Mouse (Mus musculus): Measurements from ENCODE around the gene Asgr1.
"Not testable (repeated sequence)": the region's sequence is repeated elsewhere in the genome, so short reads cannot be mapped to it uniquely, and the experiment has no call there.

Asgr1 gene

GRCm38 (mm10) chr11:70068245-70068644, 14.4 kb downstream of the Asgr1 start:
- no peak for DNase-seq (ENCODE audit: low spot score in 2 of 2)

GRCm38 (mm10) chr11:70070057-70070456, 16.2 kb downstream of the Asgr1 start:
- no peak for DNase-seq (ENCODE audit: low spot score in 2 of 2)

- DNase-seq (ENCODE audit: low spot score in 2 of 2): not testable (repeated sequence)
These were observed 16.7 kb downstream of the Asgr1 start for GRCm38 (mm10) chr11:70070603-70071002.

- DNase-seq (ENCODE audit: low spot score in 2 of 2): peak; percentile 34 to 61
These were observed 20.6 kb downstream of the Asgr1 start for GRCm38 (mm10) chr11:70074379-70075071.

- no peak for DNase-seq (ENCODE audit: low spot score in 2 of 2)
These were observed 21.7 kb downstream of the Asgr1 start for GRCm38 (mm10) chr11:70075581-70075980.

- no peak for DNase-seq (ENCODE audit: low spot score in 2 of 2)
These were observed 23.6 kb downstream of the Asgr1 start for GRCm38 (mm10) chr11:70077441-70077840.

GRCm38 (mm10) chr11:70079175-70079574, 25.3 kb downstream of the Asgr1 start:
- no peak for DNase-seq (ENCODE audit: low spot score in 2 of 2)

- no peak for DNase-seq (ENCODE audit: low spot score in 2 of 2)
These were observed 26.0 kb downstream of the Asgr1 start for GRCm38 (mm10) chr11:70079928-70080327.

- DNase-seq (ENCODE audit: low spot score in 2 of 2): no peak
These were observed 27.1 kb downstream of the Asgr1 start for GRCm38 (mm10) chr11:70080803-70081590.

GRCm38 (mm10) chr11:70084563-70084962, 30.7 kb downstream of the Asgr1 start:
- no peak for DNase-seq (ENCODE audit: low spot score in 2 of 2)

- DNase-seq (ENCODE audit: low spot score in 2 of 2): no peak
These were observed 38.3 kb downstream of the Asgr1 start, which contains the start of gene Asgr2 for GRCm38 (mm10) chr11:70091986-70092783. TSS of gene Asgr2 (plus strand) at chr11:70092644.

- no peak for DNase-seq (ENCODE audit: low spot score in 2 of 2)
These were observed 43.5 kb downstream of the Asgr1 start for GRCm38 (mm10) chr11:70097396-70097795.

GRCm38 (mm10) chr11:70099102-70099501, 45.2 kb downstream of the Asgr1 start:
- DNase-seq (ENCODE audit: low spot score in 2 of 2): no peak

- no peak for DNase-seq (ENCODE audit: low spot score in 2 of 2)
These were observed 45.9 kb downstream of the Asgr1 start for GRCm38 (mm10) chr11:70099809-70100208.

GRCm38 (mm10) chr11:70103701-70104315, 49.9 kb downstream of the Asgr1 start:
- DNase-seq (ENCODE audit: low spot score in 2 of 2): no peak

- no peak for DNase-seq (ENCODE audit: low spot score in 2 of 2)
These were observed 53.2 kb downstream of the Asgr1 start for GRCm38 (mm10) chr11:70107085-70107484.

Measured in right cerebral cortex, postnatal 36 days (tissue).